Mouse (Mus musculus) thymus, postnatal 36 days (tissue): ENCODE results near the gene Wdr77.
A peak's percentile ranks its signal among the peaks of the same experiment; 100 is the strongest.
"Not testable (repeated sequence)": the region's sequence is repeated elsewhere in the genome, so short reads cannot be mapped to it uniquely, and the experiment has no call there.

Source experiments
- DNase-seq, 2 experiments: peaks; one replicate each; pipeline ENCODE4 v3.0.0; 2022; ENCODE audit warnings: mixed read lengths in 2 of 2

The Wdr77 gene

GRCm38 (mm10) chr3:105958974-105959580, at the start of gene Wdr77:
TSS of gene Wdr77 (plus strand) at chr3:105959369.
- DNase-seq = peak; percentile 93 to 95

GRCm38 (mm10) chr3:105910519-105911190, 48.5 kb upstream of the Wdr77 start:
- peak; percentile 20 to 45 for DNase-seq

- no peak for DNase-seq
Measured at GRCm38 (mm10) chr3:105912097-105912880, 46.9 kb upstream of the Wdr77 start.

- DNase-seq = no peak
Measured at GRCm38 (mm10) chr3:105913839-105914681, 45.1 kb upstream of the Wdr77 start.

GRCm38 (mm10) chr3:105915281-105915680, 43.9 kb upstream of the Wdr77 start:
- no peak for DNase-seq

- not testable (repeated sequence) for DNase-seq
Measured at GRCm38 (mm10) chr3:105916455-105916854, 42.7 kb upstream of the Wdr77 start.

GRCm38 (mm10) chr3:105917656-105918354, 41.4 kb upstream of the Wdr77 start:
- DNase-seq = no peak

GRCm38 (mm10) chr3:105918355-105918745, 40.8 kb upstream of the Wdr77 start:
- no peak for DNase-seq

GRCm38 (mm10) chr3:105920743-105921142, 38.4 kb upstream of the Wdr77 start:
- DNase-seq = not testable (repeated sequence)

GRCm38 (mm10) chr3:105921959-105922358, 37.2 kb upstream of the Wdr77 start:
- DNase-seq = no peak

- DNase-seq = no peak
Measured at GRCm38 (mm10) chr3:105924616-105925015, 34.6 kb upstream of the Wdr77 start.

- DNase-seq = no peak
Measured at GRCm38 (mm10) chr3:105927561-105928194, 31.5 kb upstream of the Wdr77 start.

- no peak for DNase-seq
Measured at GRCm38 (mm10) chr3:105928195-105928569, 31.0 kb upstream of the Wdr77 start.

GRCm38 (mm10) chr3:105928781-105929180, 30.4 kb upstream of the Wdr77 start:
- no peak for DNase-seq

GRCm38 (mm10) chr3:105929821-105930220, 29.3 kb upstream of the Wdr77 start:
- peak in 1 of 2 experiments; percentile 27 for DNase-seq

- DNase-seq = no peak
Measured at GRCm38 (mm10) chr3:105931095-105931494, 28.1 kb upstream of the Wdr77 start.

- no peak for DNase-seq
Measured at GRCm38 (mm10) chr3:105932240-105933071, 26.7 kb upstream of the Wdr77 start, which contains the start of gene I830077J02Rik. TSS of gene I830077J02Rik (minus strand) at chr3:105932664.

GRCm38 (mm10) chr3:105933926-105934325, 25.2 kb upstream of the Wdr77 start:
- no peak for DNase-seq

- no peak for DNase-seq
Measured at GRCm38 (mm10) chr3:105935033-105935432, 24.1 kb upstream of the Wdr77 start.

- DNase-seq = no peak
Measured at GRCm38 (mm10) chr3:105936111-105936510, 23.1 kb upstream of the Wdr77 start.

GRCm38 (mm10) chr3:105951348-105951747, 7.8 kb upstream of the Wdr77 start:
- no peak for DNase-seq
